Mouse (Mus musculus) Muller cell, postnatal 12 days (primary cell): ENCODE measurements around the gene Tnfsf12.
"Not testable (repeated sequence)": the region's sequence is repeated elsewhere in the genome, so short reads cannot be mapped to it uniquely, and the experiment has no call there.

Experiments used
- DNase-seq: peaks from one replicate; pipeline ENCODE4 v3.0.0-alpha.2; 2015; ENCODE audit errors: inconsistent ontology term

The Tnfsf12 gene

GRCm38 (mm10) chr11:69695361-69696181 is at the start of gene Tnfsf12, which contains the start of gene Tnfsfm13:
Gene Tnfsf12 (minus strand): TSS chr11:69695849.
Gene Tnfsfm13 (minus strand): TSS chr11:69696098.
- peak; percentile 76 for DNase-seq

- DNase-seq = not testable (repeated sequence)
Observed at GRCm38 (mm10) chr11:69731408-69731807, 35.8 kb upstream of the Tnfsf12 start.

- DNase-seq = no peak
Observed at GRCm38 (mm10) chr11:69729063-69729462, 33.4 kb upstream of the Tnfsf12 start.

GRCm38 (mm10) chr11:69725951-69726350 is 30.3 kb upstream of the Tnfsf12 start:
- DNase-seq = peak; percentile 19

GRCm38 (mm10) chr11:69723074-69723473 is 27.4 kb upstream of the Tnfsf12 start:
- DNase-seq = no peak

GRCm38 (mm10) chr11:69720852-69721251 is 25.2 kb upstream of the Tnfsf12 start:
- no peak for DNase-seq

GRCm38 (mm10) chr11:69719423-69719822 is 23.8 kb upstream of the Tnfsf12 start:
- DNase-seq = no peak

GRCm38 (mm10) chr11:69718661-69719060 is 23.0 kb upstream of the Tnfsf12 start:
- DNase-seq = no peak

GRCm38 (mm10) chr11:69716953-69717352 is 21.3 kb upstream of the Tnfsf12 start:
- no peak for DNase-seq

- peak; percentile 27 for DNase-seq
Observed at GRCm38 (mm10) chr11:69715929-69716328, 20.3 kb upstream of the Tnfsf12 start.

- DNase-seq = no peak
Observed at GRCm38 (mm10) chr11:69715482-69715881, 19.8 kb upstream of the Tnfsf12 start.

- no peak for DNase-seq
Observed at GRCm38 (mm10) chr11:69714636-69715329, 19.1 kb upstream of the Tnfsf12 start.

GRCm38 (mm10) chr11:69712954-69713672 is 17.5 kb upstream of the Tnfsf12 start:
- no peak for DNase-seq

GRCm38 (mm10) chr11:69711082-69711481 is 15.4 kb upstream of the Tnfsf12 start:
- DNase-seq = no peak

GRCm38 (mm10) chr11:69710470-69710869 is 14.8 kb upstream of the Tnfsf12 start:
- DNase-seq = no peak

- no peak for DNase-seq
Observed at GRCm38 (mm10) chr11:69709554-69710446, 14.2 kb upstream of the Tnfsf12 start.

GRCm38 (mm10) chr11:69708614-69709265 is 13.1 kb upstream of the Tnfsf12 start:
- DNase-seq = no peak

GRCm38 (mm10) chr11:69707873-69708381 is 12.3 kb upstream of the Tnfsf12 start:
- no peak for DNase-seq

GRCm38 (mm10) chr11:69707480-69707847 is 11.8 kb upstream of the Tnfsf12 start:
- DNase-seq = no peak

GRCm38 (mm10) chr11:69706775-69707479 is 11.3 kb upstream of the Tnfsf12 start:
- DNase-seq = peak; percentile 87
